Mouse (Mus musculus): Measurements from ENCODE around the gene Gemin8. TPM values are rescaled to one million over a fixed set of nuclear protein-coding genes. Genes with fewer than 3 reads are reported as not detected.

Gene Gemin8
- polyA plus RNA-seq, 1 experiment from 2014 or later, result 11.0 TPM

GRCm38 (mm10) chrX:166185327-166185913 is 15.2 kb downstream of the Gemin8 start:
- no peak overlapping the region for H3K9ac ChIP-seq
- no peak for ATAC-seq (ENCODE audit: insufficient number of reproducible peaks, insufficient read depth, low FRiP score, low TSS enrichment)
- H3K4me1 ChIP-seq, result no peaks in the 10 kb centered on the region
- H3K4me3 ChIP-seq, result no peak overlapping the region
- no peaks in the 10 kb centered on the region for H3K9me3 ChIP-seq
- 82% methylated on average over 9 of the region's 9 CpGs for WGBS
- no peaks in the 10 kb centered on the region for H3K36me3 ChIP-seq
- H3K4me2 ChIP-seq (replicated peaks), result no peak overlapping the region
- no peaks in the 10 kb centered on the region; the same call in 1 of the 2 replicates for H3K27me3 ChIP-seq
- H3K27ac ChIP-seq, result no peak overlapping the region

GRCm38 (mm10) chrX:166187803-166188202 is 17.5 kb downstream of the Gemin8 start:
- H3K9me3 ChIP-seq, result no peaks in the 10 kb centered on the region
- WGBS, result 78% methylated on average over 1 of the region's 1 CpGs
- no peak for ATAC-seq (ENCODE audit: insufficient number of reproducible peaks, insufficient read depth, low FRiP score, low TSS enrichment)

DNA sequence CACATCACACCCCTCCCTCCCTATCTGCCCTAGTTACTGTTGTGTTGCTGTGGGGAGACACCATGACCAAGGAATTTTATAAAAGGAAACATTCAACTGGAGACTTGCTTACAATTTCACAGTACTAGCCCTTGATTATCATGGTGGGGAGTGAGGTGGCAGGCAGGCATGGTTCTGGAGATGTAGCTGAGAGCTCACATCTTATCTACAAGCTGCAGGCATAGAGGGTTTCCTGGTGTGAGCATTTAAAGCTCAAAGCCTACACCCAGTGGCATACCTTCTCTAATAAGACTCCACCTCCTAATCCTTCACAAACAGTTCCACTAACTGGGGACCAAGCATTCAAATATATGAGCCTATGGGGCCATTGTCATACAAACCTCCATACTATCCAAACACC is 26.1 kb downstream of the Gemin8 start:
- H3K4me1 ChIP-seq, result no peaks in the 10 kb centered on the region
- no peak overlapping the region for H3K4me2 ChIP-seq (replicated peaks)
- ATAC-seq (ENCODE audit: insufficient number of reproducible peaks, insufficient read depth, low FRiP score, low TSS enrichment), result no peak
- no peaks in the 10 kb centered on the region for H3K36me3 ChIP-seq
- no peak overlapping the region for H3K9ac ChIP-seq
- H3K27me3 ChIP-seq, result no peaks in the 10 kb centered on the region
- H3K27ac ChIP-seq, result no peak overlapping the region
- no peaks in the 10 kb centered on the region for H3K9me3 ChIP-seq
- no peak overlapping the region for H3K4me3 ChIP-seq

More at GRCm38 (mm10) chrX:166187803-166188202, 17.5 kb downstream of the Gemin8 start:
- H3K4me3 ChIP-seq, result no peak overlapping the region
- no peaks in the 10 kb centered on the region for H3K36me3 ChIP-seq
- no peaks in the 10 kb centered on the region for H3K4me1 ChIP-seq
- no peak overlapping the region for H3K27ac ChIP-seq
- H3K4me2 ChIP-seq (replicated peaks), result no peak overlapping the region
- H3K9ac ChIP-seq, result no peak overlapping the region
- H3K27me3 ChIP-seq, result no peaks in the 10 kb centered on the region; the same call in 1 of the 2 replicates

- H3K4me2 ChIP-seq (replicated peaks), result no peak overlapping the region
- H3K9ac ChIP-seq, result no peak overlapping the region
- ATAC-seq (ENCODE audit: insufficient number of reproducible peaks, insufficient read depth, low FRiP score, low TSS enrichment), result no peak
- no peaks in the 10 kb centered on the region for H3K36me3 ChIP-seq
- H3K27ac ChIP-seq, result no peak overlapping the region
- WGBS, result 88% methylated on average over 2 of the region's 2 CpGs
- no peaks in the 10 kb centered on the region for H3K9me3 ChIP-seq
- H3K27me3 ChIP-seq, result no peaks in the 10 kb centered on the region
- no peaks in the 10 kb centered on the region for H3K4me1 ChIP-seq
- no peak overlapping the region for H3K4me3 ChIP-seq
Measured at GRCm38 (mm10) chrX:166198266-166198665, 28.0 kb downstream of the Gemin8 start.

DNA sequence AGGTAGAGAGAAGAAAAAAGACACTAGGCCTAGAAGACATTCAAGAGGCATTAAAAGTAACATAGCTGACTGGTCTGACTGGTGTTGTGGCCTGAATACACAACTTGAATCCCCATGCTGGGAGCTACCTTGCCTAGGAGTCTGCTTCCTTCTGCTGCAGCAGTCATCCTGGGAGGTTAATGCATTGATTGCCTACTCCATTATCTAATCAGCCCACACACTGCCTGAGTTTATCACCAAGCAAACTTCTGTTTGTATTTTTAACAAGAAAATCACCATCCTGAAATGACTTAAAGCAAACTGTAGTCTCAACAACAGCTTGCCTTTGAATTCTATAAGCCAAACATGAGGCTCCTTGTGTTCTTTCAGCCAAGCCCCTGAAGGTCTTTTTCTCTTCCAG is 29.6 kb downstream of the Gemin8 start:
- Histone ChIP-seq H3K27me3 (no peaks in the 10 kb centered on the region), H3K9ac (no peak overlapping the region), H3K36me3 (no peaks in the 10 kb centered on the region), H3K27ac (no peak overlapping the region), H3K4me1 (no peaks in the 10 kb centered on the region), H3K9me3 (no peaks in the 10 kb centered on the region), H3K4me2 (replicated peaks) (no peak overlapping the region), H3K4me3 (no peak overlapping the region)
- ATAC-seq (ENCODE audit: insufficient number of reproducible peaks, insufficient read depth, low FRiP score, low TSS enrichment), result no peak

DNA sequence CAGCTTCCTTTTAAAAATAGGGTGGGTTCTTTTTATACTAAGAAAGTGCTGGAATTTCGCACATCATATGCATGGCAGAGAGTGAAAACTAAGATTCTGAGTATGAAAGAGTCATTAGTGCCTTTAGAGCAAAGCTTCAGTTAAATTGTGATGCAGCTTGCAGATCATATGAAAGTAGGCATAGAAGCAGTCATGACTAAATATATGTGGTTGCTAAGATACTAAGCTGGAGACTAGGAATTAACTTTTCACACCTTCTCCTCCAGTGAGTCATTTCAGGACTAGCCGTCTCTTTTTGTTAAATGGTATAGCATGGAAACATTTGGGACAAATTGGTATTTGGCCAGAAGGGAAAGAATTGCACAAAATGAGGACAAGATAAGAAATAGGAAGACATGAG is 44.3 kb downstream of the Gemin8 start:
- H3K27me3 ChIP-seq, result peaks cover 2% of the 10 kb centered on the region; the same call in 1 of the 2 replicates
- WGBS, result 80% methylated on average over 2 of the region's 2 CpGs

DNA sequence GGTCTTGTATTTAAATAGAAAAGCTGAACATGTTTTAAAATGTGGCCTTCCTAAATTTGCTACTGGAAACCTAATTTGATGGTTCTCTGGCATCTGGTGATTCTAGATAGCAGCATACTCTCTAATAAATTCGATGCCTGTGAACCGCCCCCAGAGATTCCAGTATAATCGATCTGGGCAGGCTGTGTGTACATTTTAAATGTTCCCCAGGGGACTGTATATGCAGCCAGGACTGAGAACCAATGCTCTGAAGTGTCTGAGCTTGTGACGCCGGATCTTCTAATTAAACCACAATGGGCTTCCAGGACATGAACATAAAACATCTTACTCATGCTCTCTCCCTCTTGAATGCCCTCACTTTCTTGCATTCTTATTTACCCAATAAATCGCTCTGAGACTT is 46.0 kb downstream of the Gemin8 start:
- Histone ChIP-seq H3K27me3 (peaks cover 2% of the 10 kb centered on the region; the same call in 1 of the 2 replicates), H3K4me1 (no peaks in the 10 kb centered on the region)

More for the DNA sequence above, 44.3 kb downstream of the Gemin8 start:
- Histone ChIP-seq H3K27ac (no peak overlapping the region), H3K9me3 (no peaks in the 10 kb centered on the region), H3K36me3 (no peaks in the 10 kb centered on the region), H3K9ac (no peak overlapping the region), H3K4me2 (replicated peaks) (no peak overlapping the region), H3K4me3 (no peak overlapping the region), H3K4me1 (no peaks in the 10 kb centered on the region)
- no peak for ATAC-seq (ENCODE audit: insufficient number of reproducible peaks, insufficient read depth, low FRiP score, low TSS enrichment)

GRCm38 (mm10) chrX:166216720-166217119 is 46.5 kb downstream of the Gemin8 start:
- Histone ChIP-seq H3K4me2 (replicated peaks) (no peak overlapping the region), H3K9ac (no peak overlapping the region), H3K4me3 (no peak overlapping the region), H3K27me3 (peaks cover 2% of the 10 kb centered on the region; the same call in 1 of the 2 replicates), H3K4me1 (no peaks in the 10 kb centered on the region), H3K36me3 (no peaks in the 10 kb centered on the region), H3K9me3 (no peaks in the 10 kb centered on the region), H3K27ac (no peak overlapping the region)
- ATAC-seq (ENCODE audit: insufficient number of reproducible peaks, insufficient read depth, low FRiP score, low TSS enrichment), result no peak
- WGBS, result 88% methylated on average over 8 of the region's 8 CpGs

More for the DNA sequence above, 46.0 kb downstream of the Gemin8 start:
- Histone ChIP-seq H3K9me3 (no peaks in the 10 kb centered on the region), H3K27ac (no peak overlapping the region), H3K4me3 (no peak overlapping the region), H3K9ac (no peak overlapping the region), H3K4me2 (replicated peaks) (no peak overlapping the region), H3K36me3 (no peaks in the 10 kb centered on the region)
- WGBS, result 75% methylated on average over 6 of the region's 6 CpGs
- no peak for ATAC-seq (ENCODE audit: insufficient number of reproducible peaks, insufficient read depth, low FRiP score, low TSS enrichment)

- Histone ChIP-seq H3K9ac (no peak overlapping the region), H3K36me3 (no peaks in the 10 kb centered on the region), H3K4me1 (no peaks in the 10 kb centered on the region), H3K4me3 (no peak overlapping the region), H3K27me3 (peaks cover 2% of the 10 kb centered on the region; the same call in 1 of the 2 replicates), H3K9me3 (no peaks in the 10 kb centered on the region), H3K27ac (no peak overlapping the region), H3K4me2 (replicated peaks) (no peak overlapping the region)
- whole genome bisulfite sequencing, result 67% methylated on average over 5 of the region's 5 CpGs
- ATAC-seq (ENCODE audit: insufficient number of reproducible peaks, insufficient read depth, low FRiP score, low TSS enrichment), result no peak
Measured at GRCm38 (mm10) chrX:166219331-166219730, 49.1 kb downstream of the Gemin8 start.

DNA sequence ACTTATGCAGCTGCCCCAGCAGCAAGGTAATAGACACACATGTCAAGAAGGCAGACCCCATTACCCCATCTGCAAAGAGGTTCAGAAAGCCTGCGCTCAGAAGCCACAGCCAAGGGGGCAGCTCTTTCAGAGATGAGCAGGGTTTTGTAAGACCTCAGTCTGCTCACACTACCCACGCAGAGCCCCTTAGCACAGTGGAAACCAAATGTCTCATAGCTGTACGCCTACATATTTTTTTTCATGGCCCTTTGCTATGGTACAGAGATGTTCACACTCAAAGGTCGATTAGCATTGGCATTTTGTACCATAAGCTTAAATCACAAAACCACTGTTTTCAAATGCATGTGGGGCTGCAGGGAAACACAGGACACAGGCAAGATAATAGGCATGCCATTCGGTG is 56.6 kb downstream of the Gemin8 start:
- Histone ChIP-seq H3K4me3 (no peak overlapping the region), H3K4me1 (no peaks in the 10 kb centered on the region)
- 84% methylated on average over 5 of the region's 5 CpGs for WGBS

GRCm38 (mm10) chrX:166229750-166230149 is 59.5 kb downstream of the Gemin8 start:
- H3K27ac ChIP-seq, result no peak overlapping the region
- H3K9me3 ChIP-seq, result no peaks in the 10 kb centered on the region
- WGBS, result 69% methylated on average over 3 of the region's 3 CpGs
- H3K27me3 ChIP-seq, result peaks cover 13% of the 10 kb centered on the region
- no peaks in the 10 kb centered on the region for H3K4me1 ChIP-seq
- no peak overlapping the region for H3K4me3 ChIP-seq
- no peak overlapping the region for H3K9ac ChIP-seq
- ATAC-seq (ENCODE audit: insufficient number of reproducible peaks, insufficient read depth, low FRiP score, low TSS enrichment), result no peak
- no peaks in the 10 kb centered on the region for H3K36me3 ChIP-seq
- H3K4me2 ChIP-seq (replicated peaks), result no peak overlapping the region

More for the DNA sequence above, 56.6 kb downstream of the Gemin8 start:
- peaks cover 11% of the 10 kb centered on the region for H3K27me3 ChIP-seq
- no peak for ATAC-seq (ENCODE audit: insufficient number of reproducible peaks, insufficient read depth, low FRiP score, low TSS enrichment)
- no peak overlapping the region for H3K4me2 ChIP-seq (replicated peaks)
- H3K27ac ChIP-seq, result no peak overlapping the region
- H3K9ac ChIP-seq, result no peak overlapping the region
- no peaks in the 10 kb centered on the region for H3K9me3 ChIP-seq
- no peaks in the 10 kb centered on the region for H3K36me3 ChIP-seq

DNA sequence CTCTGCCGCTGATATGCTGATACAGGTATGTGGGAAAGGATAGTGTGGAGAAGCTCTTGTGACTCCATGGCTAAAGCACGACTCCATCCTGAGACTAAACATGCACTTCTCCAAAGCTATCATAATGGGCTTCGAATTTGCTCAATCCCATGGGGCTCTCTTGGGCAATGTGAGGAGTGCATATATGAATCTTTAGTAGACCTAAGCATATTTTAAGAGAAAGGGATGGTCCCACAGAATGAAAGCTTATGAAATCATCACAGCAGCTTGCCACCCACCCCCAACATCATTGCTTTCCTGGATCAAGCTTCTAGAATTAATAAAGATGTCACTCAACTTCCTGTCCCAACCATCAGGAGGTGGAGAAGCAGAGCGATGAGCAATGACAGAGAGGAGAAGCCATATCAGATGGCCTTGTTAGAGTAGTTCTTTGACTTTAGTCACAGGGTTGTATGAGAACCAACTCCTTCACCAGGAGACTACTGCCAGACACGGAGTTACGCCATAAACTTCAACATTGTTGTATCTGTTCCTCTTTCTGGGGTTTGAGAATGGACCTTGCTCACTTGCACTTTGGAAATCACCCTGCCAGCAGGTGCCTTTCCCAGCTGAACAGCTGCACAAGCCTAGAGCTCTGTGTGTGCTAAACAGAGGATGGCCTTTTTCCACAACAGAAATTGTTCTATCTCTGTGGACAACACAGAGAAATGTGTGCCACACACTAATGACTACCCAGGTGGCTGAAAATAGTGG is 60.4 kb downstream of the Gemin8 start:
- Histone ChIP-seq H3K9me3 (no peaks in the 10 kb centered on the region), H3K4me1 (no peaks in the 10 kb centered on the region), H3K27ac (no peak overlapping the region), H3K4me2 (replicated peaks) (no peak overlapping the region), H3K9ac (no peak overlapping the region), H3K36me3 (no peaks in the 10 kb centered on the region), H3K27me3 (peaks cover 11% of the 10 kb centered on the region), H3K4me3 (no peak overlapping the region)
- no peak for ATAC-seq (ENCODE audit: insufficient number of reproducible peaks, insufficient read depth, low FRiP score, low TSS enrichment)
- 88% methylated on average over 6 of the region's 6 CpGs for WGBS
